Mouse (Mus musculus) ES-E14 (cell line): Measurements from ENCODE around the gene Extl2.

Experiments used
- CHD2 ChIP-seq: IDR thresholded peaks from 2 replicates; pipeline ENCODE4 v1.6.1; 2014; ENCODE audit warnings: mild to moderate bottlenecking, low read depth, low read length, inconsistent platforms
- HCFC1 ChIP-seq: IDR thresholded peaks from 2 replicates; pipeline ENCODE4 v1.6.1; 2012; ENCODE audit warnings: low read length, inconsistent platforms, borderline replicate concordance; ENCODE audit not compliant: insufficient read depth
- MAFK ChIP-seq: IDR thresholded peaks from 2 replicates; pipeline ENCODE4 v1.6.1; 2014; ENCODE audit warnings: mild to moderate bottlenecking, low read depth, low read length, inconsistent platforms; ENCODE audit not compliant: insufficient read depth
- ZC3H11A ChIP-seq: IDR thresholded peaks from 2 replicates; pipeline ENCODE4 v1.6.1; 2012; ENCODE audit warnings: low read depth, mild to moderate bottlenecking, inconsistent platforms, low read length, borderline replicate concordance
- ZNF384 ChIP-seq: IDR thresholded peaks from 2 replicates; pipeline ENCODE4 v1.6.1; 2012; ENCODE audit warnings: low read depth, low read length, inconsistent platforms

DNA sequence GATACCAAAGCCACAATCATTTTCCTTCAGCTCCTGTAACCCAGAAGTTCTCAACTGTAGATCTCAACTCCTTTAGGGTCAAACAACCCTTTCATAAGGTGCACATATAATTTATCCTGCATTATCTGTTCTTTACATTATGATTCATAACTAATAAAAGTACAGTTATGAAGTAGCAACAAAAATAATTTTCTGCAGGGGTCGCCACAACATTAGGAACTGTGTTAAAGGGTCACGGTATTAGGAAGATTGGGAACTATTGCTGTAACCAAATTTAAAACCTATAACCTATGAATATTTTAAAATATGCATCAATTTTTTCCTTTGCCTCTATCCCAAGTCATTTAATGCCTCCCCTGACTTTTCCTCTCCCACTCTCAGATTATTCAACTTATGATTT is 38.7 kb downstream of the Extl2 start:
- no peak for TF ChIP-seq HCFC1
- TF ChIP-seq ZNF384 = no peak
- no peak for TF ChIP-seq ZC3H11A
- no peak for TF ChIP-seq MAFK
- TF ChIP-seq CHD2 = no peak
